Mouse (Mus musculus) liver, postnatal 0 days (tissue): ENCODE measurements around the gene Strada. TPM values are rescaled to one million over a fixed set of nuclear protein-coding genes. Genes with fewer than 3 reads are reported as not detected.

Experiments used
- ATAC-seq: fragments of 200-750 bp; cut with Nextera tagmentation; 2 replicates; pipeline ENCODE4 v1.8.0; 2017; ENCODE audit warnings: mild to moderate bottlenecking, moderate library complexity
- DNase-seq: peaks from one replicate; pipeline ENCODE4 v3.0.0-alpha.2; 2016
- H3K27ac ChIP-seq: fragments of 300-500 bp; sonication (generic); 2 replicates; pipeline ENCODE4 v1.5.1; 2014; ENCODE audit warnings: antibody characterized with exemption, moderate library complexity, mild to moderate bottlenecking, low read depth
- H3K27me3 ChIP-seq: fragments of 300-500 bp; sonication (generic); 2 replicates; pipeline ENCODE4 v1.6.1; 2014; ENCODE audit warnings: low read length, control low read depth, mixed read lengths; ENCODE audit not compliant: insufficient read depth
- H3K36me3 ChIP-seq: fragments of 300-500 bp; sonication (generic); replicated peaks from 2 replicates; pipeline ENCODE4 v1.6.1; 2014; ENCODE audit warnings: mild to moderate bottlenecking, control low read depth, low read length, moderate library complexity, mixed read lengths; ENCODE audit not compliant: insufficient read depth
- H3K4me1 ChIP-seq: fragments of 300-500 bp; sonication (generic); 2 replicates; pipeline ENCODE4 v1.6.1; 2014; ENCODE audit warnings: antibody characterized with exemption, mild to moderate bottlenecking, control low read depth; ENCODE audit not compliant: insufficient read depth
- H3K4me2 ChIP-seq: fragments of 300-500 bp; sonication (generic); 2 replicates; pipeline ENCODE4 v1.6.1; 2014; ENCODE audit warnings: low read depth, mild to moderate bottlenecking, low read length, moderate library complexity, mixed read lengths
- H3K4me3 ChIP-seq: fragments of 300-500 bp; sonication (generic); 2 replicates; pipeline ENCODE4 v1.5.1; 2014; ENCODE audit warnings: low read depth, low read length
- H3K9ac ChIP-seq: fragments of 300-500 bp; sonication (generic); replicated peaks from 2 replicates; pipeline ENCODE4 v1.6.1; 2014; ENCODE audit warnings: mild to moderate bottlenecking, moderate library complexity
- H3K9me3 ChIP-seq: fragments of 300-500 bp; sonication (generic); 2 replicates; pipeline ENCODE4 v1.6.1; 2016; ENCODE audit warnings: mild to moderate bottlenecking, control low read depth, low read length, mixed read lengths
- CTCF ChIP-seq: sonication (generic); IDR thresholded peaks from 2 replicates; pipeline ENCODE4 v1.5.1; 2016; ENCODE audit warnings: antibody characterized with exemption, low read depth
- EP300 ChIP-seq: IDR thresholded peaks from 2 replicates; pipeline ENCODE4 v1.6.1; 2016; ENCODE audit warnings: antibody characterized with exemption, low read depth, mild to moderate bottlenecking
- WGBS: fragments of 180-500 bp; shearing (Covaris S2); extraction: QIAGEN DNeasy Blood & Tissue Kit; methylation state at CpG from one replicate; pipeline ENCODE4 v1.1.7; 2014; ENCODE audit not compliant: insufficient replicate concordance; 5-methylcytosine and 5-hydroxymethylcytosine counted together
- polyA plus RNA-seq: library from polyadenylated mRNA; unstranded; fragments of >200 nt; fragmentation: Nextera tagmentation; extraction: Ambion mirVana; gene quantifications from 2 replicates; pipeline ENCODE4 v1.2.1, GENCODE M21; 2015

Strada gene
- polyA plus RNA-seq, 1 experiment from 2014 or later, result 4.9 TPM

DNA sequence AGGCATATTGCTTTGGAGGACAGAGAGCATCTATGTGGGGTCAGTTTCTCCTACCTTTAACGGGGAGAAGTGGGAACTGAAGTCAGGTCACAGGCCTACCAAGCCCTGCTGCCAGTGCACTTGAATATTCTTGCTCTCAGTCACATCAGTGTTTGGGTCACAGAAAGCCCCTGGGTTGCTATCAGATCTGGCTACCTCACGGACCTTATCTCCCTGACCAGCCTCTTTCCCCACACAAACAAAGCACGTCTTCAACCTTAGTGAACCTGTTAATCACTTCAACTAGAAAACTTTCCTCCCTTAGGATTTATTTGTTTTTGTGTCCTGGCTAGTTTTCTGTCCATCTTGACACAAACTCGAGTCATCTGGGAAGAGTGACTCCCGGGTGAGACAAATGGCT, 25.6 kb downstream of the Strada start:
- 63% methylated on average over 5 of the region's 5 CpGs for WGBS
- no peak for TF ChIP-seq CTCF
- no peak for TF ChIP-seq EP300
- H3K4me1 ChIP-seq, result peaks cover 19% of the 10 kb centered on the region

DNA sequence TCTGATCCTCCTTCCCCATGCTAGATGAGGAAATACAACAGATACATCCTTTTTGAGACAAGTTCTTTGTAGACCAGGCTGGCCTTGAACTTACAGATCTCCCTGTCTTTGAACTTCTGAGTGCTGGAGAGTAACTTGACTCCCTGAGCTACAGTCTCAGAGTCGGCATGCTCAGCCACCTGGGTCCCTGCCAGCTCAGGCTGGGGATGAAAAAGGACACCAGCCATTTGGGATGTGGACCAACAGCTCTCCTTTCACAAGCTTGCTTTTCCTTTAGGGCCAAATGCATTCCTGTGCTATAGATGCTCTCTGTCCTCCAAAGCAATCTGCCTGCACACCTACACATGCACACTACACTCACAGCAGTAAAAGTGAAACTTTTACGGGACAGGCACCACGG, 26.9 kb downstream of the Strada start:
- no peaks in the 10 kb centered on the region for H3K9me3 ChIP-seq
- H3K36me3 ChIP-seq, result no peaks in the 10 kb centered on the region
- no peak overlapping the region for H3K4me2 ChIP-seq
- no peak overlapping the region for H3K27ac ChIP-seq
- peaks cover 19% of the 10 kb centered on the region for H3K4me1 ChIP-seq
- no peaks in the 10 kb centered on the region for H3K27me3 ChIP-seq
- TF ChIP-seq CTCF (no peak), EP300 (no peak)
- H3K4me3 ChIP-seq, result no peak overlapping the region
- DNase-seq (no peak), ATAC-seq (no peak)
- no peak overlapping the region for H3K9ac ChIP-seq
- WGBS, result 87% methylated on average over 3 of the region's 3 CpGs

More for the DNA sequence above, 25.6 kb downstream of the Strada start:
- H3K27me3 ChIP-seq, result no peaks in the 10 kb centered on the region
- no peak overlapping the region for H3K27ac ChIP-seq
- no peak overlapping the region for H3K4me2 ChIP-seq
- no peak overlapping the region for H3K9ac ChIP-seq
- no peaks in the 10 kb centered on the region for H3K36me3 ChIP-seq
- no peaks in the 10 kb centered on the region for H3K9me3 ChIP-seq
- ATAC-seq (no peak), DNase-seq (no peak)
- no peak overlapping the region for H3K4me3 ChIP-seq

DNA sequence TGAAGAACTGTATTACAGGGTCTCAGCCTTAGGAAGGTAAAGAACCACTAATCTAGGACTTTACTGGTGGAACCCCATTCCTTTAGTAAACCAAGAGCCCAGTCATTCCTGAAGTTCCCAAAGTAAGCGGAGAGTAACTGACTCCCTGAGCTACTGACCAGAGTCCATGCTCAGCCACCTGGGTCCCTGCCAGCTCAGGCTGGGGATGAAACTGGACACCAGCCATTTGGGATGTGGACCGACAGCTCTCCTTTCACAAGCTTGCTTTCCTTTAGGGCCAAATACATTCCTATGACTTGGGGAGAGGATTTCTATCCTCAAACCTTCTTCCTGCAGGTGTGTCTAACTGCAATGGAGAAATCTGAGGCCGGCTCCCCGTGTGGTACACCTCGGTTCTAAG, 27.6 kb downstream of the Strada start:
- H3K9me3 ChIP-seq, result no peaks in the 10 kb centered on the region
- DNase-seq, result peak; percentile 63
- 68% methylated on average over 5 of the region's 5 CpGs for WGBS
- no peaks in the 10 kb centered on the region for H3K36me3 ChIP-seq
- no peaks in the 10 kb centered on the region for H3K27me3 ChIP-seq
- peaks cover 19% of the 10 kb centered on the region for H3K4me1 ChIP-seq
- H3K27ac ChIP-seq, result no peak overlapping the region
- no peak overlapping the region for H3K4me3 ChIP-seq
- ATAC-seq, result no peak
- no peak overlapping the region for H3K4me2 ChIP-seq
- TF ChIP-seq EP300 (no peak), CTCF (no peak)
- no peak overlapping the region for H3K9ac ChIP-seq

DNA sequence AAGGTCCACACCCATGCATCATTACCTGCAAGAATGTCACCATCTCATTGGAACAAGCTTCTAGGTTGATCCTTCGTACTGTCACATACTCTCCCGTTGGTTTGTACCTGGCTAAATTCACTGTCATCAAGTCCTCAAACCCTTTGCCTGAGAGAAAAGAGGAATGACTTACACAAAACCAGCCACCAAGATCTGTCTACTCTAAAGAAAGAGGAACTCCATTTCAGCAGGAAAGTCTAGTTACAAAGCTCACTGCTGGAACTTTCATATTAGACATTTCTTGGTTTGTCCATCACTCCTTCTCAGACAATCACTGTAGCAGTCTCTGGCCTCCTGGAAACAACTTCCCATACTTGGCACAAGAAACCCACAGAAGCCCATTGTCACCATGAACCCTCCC, 28.7 kb downstream of the Strada start:
- TF ChIP-seq CTCF (no peak), EP300 (no peak)
- no peak for DNase-seq
- Histone ChIP-seq H3K4me3 (no peak overlapping the region), H3K4me1 (peaks cover 14% of the 10 kb centered on the region), H3K27ac (no peak overlapping the region; the same call in 1 of the 2 replicates), H3K9ac (no peak overlapping the region), H3K36me3 (no peaks in the 10 kb centered on the region), H3K9me3 (no peaks in the 10 kb centered on the region), H3K4me2 (no peak overlapping the region), H3K27me3 (no peaks in the 10 kb centered on the region)
- no peak for ATAC-seq
- WGBS, result 73% methylated on average over 2 of the region's 2 CpGs

DNA sequence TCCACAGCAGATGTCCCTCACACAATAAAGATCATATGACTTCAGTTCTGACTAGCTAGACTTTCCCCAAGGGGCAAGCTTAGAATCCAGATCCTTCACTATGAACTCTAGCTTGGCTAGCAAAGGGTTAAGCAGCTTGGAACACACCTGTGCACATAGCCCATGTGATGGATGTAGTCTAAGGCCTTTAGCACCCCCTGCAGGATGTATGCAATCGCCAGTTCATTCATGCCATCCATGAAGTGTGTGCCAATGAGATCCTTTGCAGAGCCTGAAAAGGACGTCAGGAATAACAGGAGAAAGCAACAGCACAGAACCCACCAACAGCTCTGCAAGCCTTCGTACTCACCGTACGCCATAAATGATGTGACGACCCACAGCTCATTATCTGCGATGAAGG, 31.2 kb downstream of the Strada start:
- Histone ChIP-seq H3K4me1 (peaks cover 15% of the 10 kb centered on the region; the same call in 1 of the 2 replicates), H3K4me3 (no peak overlapping the region), H3K4me2 (no peak overlapping the region), H3K27ac (no peak overlapping the region), H3K27me3 (no peaks in the 10 kb centered on the region), H3K9ac (no peak overlapping the region), H3K36me3 (no peaks in the 10 kb centered on the region; the same call in 1 of the 2 replicates), H3K9me3 (no peaks in the 10 kb centered on the region)
- ATAC-seq (peak; percentile 56; the same call in 1 of the 2 replicates), DNase-seq (no peak)
- 81% methylated on average over 7 of the region's 7 CpGs for WGBS
- TF ChIP-seq CTCF, result peak; percentile 74
- TF ChIP-seq EP300, result no peak

DNA sequence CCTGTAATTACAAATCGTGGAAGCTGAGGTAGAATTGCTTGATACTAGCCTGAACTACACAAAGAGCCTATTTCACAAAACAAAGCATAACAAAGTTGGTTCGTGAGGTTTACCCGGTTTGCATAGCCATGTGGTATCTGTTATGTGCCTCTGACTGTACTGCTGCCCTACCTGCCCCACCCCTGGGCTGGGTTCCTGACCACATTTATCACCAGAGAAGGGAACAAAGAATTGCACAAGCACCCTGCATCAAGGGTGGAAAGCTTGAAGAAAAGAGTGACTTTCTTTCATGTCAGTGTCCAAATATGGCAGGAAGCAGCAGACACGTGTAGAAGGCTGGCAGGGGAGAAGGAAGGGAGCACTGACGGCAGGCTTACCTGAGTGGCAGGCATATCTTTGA, 34.5 kb downstream of the Strada start:
- no peak for ATAC-seq
- Histone ChIP-seq H3K36me3 (peaks cover 3% of the 10 kb centered on the region), H3K4me1 (0 out of 2 replicates have a peak, but pooled peaks cover 2% of the 10 kb centered on the region), H3K27ac (peak overlapping the region; percentile 57; the same call in 1 of the 2 replicates), H3K9me3 (no peaks in the 10 kb centered on the region), H3K9ac (no peak overlapping the region), H3K4me2 (no peak overlapping the region), H3K4me3 (no peak overlapping the region), H3K27me3 (no peaks in the 10 kb centered on the region)
- TF ChIP-seq EP300 (no peak), CTCF (no peak)
- 60% methylated on average over 5 of the region's 5 CpGs for WGBS
- no peak for DNase-seq

DNA sequence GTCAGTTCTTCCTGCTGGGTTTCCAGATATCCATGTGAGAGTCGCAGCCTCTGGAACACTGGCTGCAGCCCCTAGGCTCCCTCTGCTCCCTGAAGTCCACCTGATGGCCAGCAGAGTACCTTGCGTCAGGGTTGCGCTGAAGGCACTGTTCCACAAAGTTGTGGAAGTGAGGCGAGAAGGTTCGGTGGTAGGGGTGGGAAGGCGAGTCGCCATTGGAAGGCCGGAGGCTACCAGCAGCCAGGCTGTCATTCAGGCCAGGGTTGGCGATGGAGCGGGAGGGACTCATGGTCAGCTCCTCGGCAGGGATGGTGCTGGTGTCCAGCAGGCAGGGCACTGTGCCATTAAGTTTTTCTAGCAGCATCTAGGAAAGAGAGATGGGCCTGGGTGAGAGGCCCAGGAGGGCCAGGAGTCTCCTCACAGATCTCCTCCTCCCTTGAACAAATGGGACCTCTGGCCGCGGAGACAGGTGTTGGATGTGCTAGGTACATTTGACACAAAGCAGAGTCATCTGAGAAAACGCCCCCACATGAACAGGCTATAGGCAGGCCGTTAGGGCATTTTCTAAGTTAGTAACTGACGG, 37.3 kb downstream of the Strada start:
- H3K9me3 ChIP-seq, result no peaks in the 10 kb centered on the region
- H3K9ac ChIP-seq, result no peak overlapping the region
- DNase-seq (no peak), ATAC-seq (no peak)
- TF ChIP-seq CTCF (no peak), EP300 (no peak)
- H3K27me3 ChIP-seq, result no peaks in the 10 kb centered on the region
- no peak overlapping the region for H3K4me3 ChIP-seq
- peaks cover 13% of the 10 kb centered on the region for H3K4me1 ChIP-seq
- peaks cover 3% of the 10 kb centered on the region for H3K36me3 ChIP-seq
- WGBS, result 76% methylated on average over 16 of the region's 16 CpGs
- H3K27ac ChIP-seq, result peak overlapping the region; percentile 64
- H3K4me2 ChIP-seq, result peak overlapping the region; percentile 26; the same call in 1 of the 2 replicates
